Mouse (Mus musculus) gastrocnemius, adult 2 months (tissue): Measurements from ENCODE around the gene Hs2st1. TPM values are rescaled to one million over a fixed set of nuclear protein-coding genes. Genes with fewer than 3 reads are reported as not detected.

ENCODE experiments used
- DNase-seq: peaks from one replicate; pipeline ENCODE4 v3.0.0; 2022
- H3K27ac ChIP-seq: fragments of 200-600 bp; 2 replicates; pipeline ENCODE4 v1.8.1; 2022; ENCODE audit warnings: mild to moderate bottlenecking
- H3K4me3 ChIP-seq: fragments of 200-600 bp; 2 replicates; pipeline ENCODE4 v1.8.1; 2022; ENCODE audit warnings: mild to moderate bottlenecking, moderate library complexity
- CTCF ChIP-seq: fragments of 200-600 bp; IDR thresholded peaks from 2 replicates; pipeline ENCODE4 v1.8.1; 2022; ENCODE audit warnings: antibody characterized with exemption, mild to moderate bottlenecking, moderate library complexity
- intact Hi-C: fragments of 180-260 bp; cut with DNase I; formaldehyde crosslinking; loops from one replicate; pipeline ENCODE4 v1.15.1; 2025
- total RNA-seq, 2 experiments: library from RNA; stranded (reverse); gene quantifications; 2 replicates each; pipeline ENCODE4 v1.2.3; 2021

The Hs2st1 gene
- total RNA-seq, 2 experiments from 2014 or later, result 12.8 to 14.8 TPM

- no peak overlapping the region for H3K4me3 ChIP-seq
- TF ChIP-seq CTCF, result no peak
- intact Hi-C loops, result no loop called here
- H3K27ac ChIP-seq, result no peak overlapping the region
- no peak for DNase-seq
Observed at GRCm38 (mm10) chr3:144408953-144409352, 161.0 kb downstream of the Hs2st1 start.

DNA sequence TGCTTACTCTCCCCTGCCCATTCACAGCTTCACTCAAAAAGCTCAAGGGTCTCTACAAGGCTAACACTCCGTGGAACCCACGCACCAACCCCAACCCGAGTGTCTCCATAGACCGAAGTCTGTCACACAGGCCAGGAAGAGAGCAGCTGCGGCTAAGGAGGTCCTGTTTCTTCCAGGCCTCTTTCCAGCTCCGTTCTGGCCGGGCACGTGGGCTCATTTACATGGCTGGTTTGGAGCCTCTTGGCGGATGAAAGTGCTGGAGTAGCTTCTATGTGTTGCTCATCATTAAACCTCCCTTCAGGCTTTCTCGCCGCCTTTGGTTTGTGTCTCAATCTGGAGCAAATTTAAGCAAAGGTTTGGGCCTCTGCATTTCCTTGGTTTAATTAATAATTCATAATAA is 164.7 kb downstream of the Hs2st1 start:
- no peak for TF ChIP-seq CTCF
- Histone ChIP-seq H3K4me3 (no peak overlapping the region), H3K27ac (no peak overlapping the region)
- DNase-seq, result peak; percentile 62
- intact Hi-C loops, result no loop called here

DNA sequence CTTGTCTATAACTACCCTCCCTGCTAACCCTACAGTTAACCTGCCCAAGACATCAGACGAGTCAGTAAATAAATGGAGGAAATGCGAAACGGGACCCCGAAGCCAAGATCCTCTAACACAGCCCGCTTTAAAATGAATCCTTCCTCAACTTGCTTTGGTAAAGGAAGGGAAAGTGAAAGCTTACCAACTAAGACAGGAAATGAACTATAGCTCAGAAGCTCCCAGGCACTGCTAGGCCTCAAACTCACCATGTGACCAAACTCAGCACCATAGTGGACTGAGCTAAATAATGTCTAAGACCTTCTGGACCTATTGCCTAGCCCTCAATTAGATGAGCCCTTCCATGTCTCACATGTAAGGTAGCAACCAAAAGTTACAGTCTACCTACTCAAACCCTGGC is 168.7 kb downstream of the Hs2st1 start:
- no peak for DNase-seq
- H3K4me3 ChIP-seq, result no peak overlapping the region
- intact Hi-C loops, result no loop called here
- no peak for TF ChIP-seq CTCF
- no peak overlapping the region for H3K27ac ChIP-seq

DNA sequence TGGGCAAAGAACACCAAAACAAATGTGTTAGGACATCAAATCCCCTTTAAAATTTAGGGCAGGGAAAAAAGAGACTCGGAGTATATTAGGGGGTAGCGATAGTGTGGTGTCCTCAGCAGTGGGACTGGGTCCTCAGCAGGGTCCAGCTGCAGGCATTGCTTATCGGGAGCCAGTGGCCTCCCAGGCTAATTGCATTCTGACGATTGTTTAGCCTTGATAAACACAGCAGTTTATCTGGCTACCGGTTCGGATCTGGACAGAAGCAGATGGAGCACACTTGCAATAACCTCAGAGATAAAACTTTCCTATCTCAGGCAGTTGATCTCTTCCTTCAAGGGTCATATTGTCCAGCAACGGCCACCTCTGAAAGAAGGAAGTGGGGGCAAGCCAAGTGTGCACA is 169.1 kb downstream of the Hs2st1 start:
- intact Hi-C loops, result no loop called here
- DNase-seq, result no peak
- Histone ChIP-seq H3K27ac (no peak overlapping the region), H3K4me3 (no peak overlapping the region)
- no peak for TF ChIP-seq CTCF

GRCm38 (mm10) chr3:144400374-144400773 is 169.6 kb downstream of the Hs2st1 start:
- intact Hi-C loops, result no loop called here
- DNase-seq, result no peak
- Histone ChIP-seq H3K27ac (no peak overlapping the region), H3K4me3 (no peak overlapping the region)
- no peak for TF ChIP-seq CTCF

DNA sequence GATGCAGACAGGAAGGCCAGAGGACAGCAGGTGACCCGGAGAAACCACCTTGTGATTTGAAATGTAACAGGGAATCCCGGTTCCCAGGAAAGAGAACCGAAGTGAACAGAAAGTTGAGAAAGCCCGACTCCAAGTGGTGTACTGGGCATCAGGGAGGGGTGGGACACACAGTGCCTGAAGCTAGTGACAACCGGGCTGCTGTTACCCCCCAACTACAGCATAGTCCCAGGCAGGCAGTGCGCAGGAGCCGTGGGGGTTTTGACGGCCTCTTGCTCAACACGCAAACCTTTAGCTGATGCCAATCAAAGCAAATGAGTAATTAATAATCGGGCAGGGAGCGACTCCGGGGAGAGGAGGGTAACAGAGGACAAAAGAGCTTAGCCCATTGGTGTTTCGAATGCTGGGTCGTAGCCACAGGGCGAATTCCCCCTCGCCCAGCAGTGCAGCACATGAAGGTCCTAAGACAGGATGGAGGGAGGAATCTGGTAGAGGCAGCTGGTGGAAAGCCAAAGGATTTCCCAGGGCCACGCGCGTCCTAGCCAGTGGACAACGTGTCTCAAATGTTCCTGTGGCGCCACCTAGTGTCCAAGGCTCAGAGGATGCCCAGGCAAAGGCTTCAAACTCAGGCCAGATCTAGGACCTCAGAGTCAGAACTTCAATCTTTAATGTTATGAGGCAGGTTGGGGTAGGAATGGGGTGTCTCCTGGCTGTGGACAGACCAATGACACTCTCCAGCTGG is 170.5 kb downstream of the Hs2st1 start:
- no peak overlapping the region for H3K27ac ChIP-seq
- peak overlapping the region; percentile 52 for H3K4me3 ChIP-seq
- DNase-seq, result peak; percentile 88
- TF ChIP-seq CTCF, result peak; percentile 88
- intact Hi-C loops, result loop anchor here (2.0 kb wide), 1 partner anchor 37 kb away; no protein-coding TSS in a partner anchor

DNA sequence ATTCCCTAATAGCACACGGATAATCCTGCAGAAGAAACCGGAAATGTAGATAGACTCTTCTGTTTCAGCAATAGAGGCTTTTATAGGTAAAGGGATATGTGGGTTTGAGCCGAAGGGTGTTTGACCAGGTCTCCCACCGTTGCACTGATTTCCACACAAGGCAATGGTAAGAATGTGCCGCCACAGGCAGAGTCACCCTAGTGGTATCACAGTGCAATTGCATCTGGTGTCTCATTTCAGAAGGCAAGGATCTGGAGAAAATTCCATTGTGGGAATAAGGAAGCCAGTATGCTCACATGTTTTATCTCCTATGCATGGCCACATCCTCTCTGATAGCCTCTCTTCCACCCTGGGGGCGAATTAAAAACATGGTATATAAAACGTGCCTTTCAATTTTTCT is 171.8 kb downstream of the Hs2st1 start:
- no peak overlapping the region for H3K27ac ChIP-seq
- no peak for DNase-seq
- intact Hi-C loops, result loop anchor here (2.0 kb wide), 1 partner anchor 35 kb away; no protein-coding TSS in a partner anchor
- H3K4me3 ChIP-seq, result no peak overlapping the region
- peak; percentile 33 for TF ChIP-seq CTCF

DNA sequence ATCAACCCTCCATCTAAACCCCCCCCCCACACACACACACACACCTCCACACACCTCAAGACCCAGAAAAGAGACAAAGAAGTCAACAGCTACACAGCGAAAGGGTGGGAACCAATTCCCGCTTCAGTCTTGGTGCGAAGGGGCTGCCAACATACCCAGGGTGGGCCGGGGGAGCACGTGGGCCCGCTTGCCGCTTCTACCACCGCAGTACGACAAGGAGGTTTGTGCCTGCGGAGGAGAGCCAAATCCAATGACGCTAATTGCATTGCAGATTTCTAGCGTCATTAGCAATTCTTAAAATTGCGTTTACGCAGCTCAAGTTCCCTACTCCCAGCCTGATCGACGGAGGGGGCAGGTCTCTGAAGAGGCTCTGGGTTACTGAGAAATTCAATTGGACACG is 173.5 kb downstream of the Hs2st1 start:
- TF ChIP-seq CTCF, result no peak
- H3K4me3 ChIP-seq, result no peak overlapping the region
- intact Hi-C loops, result no loop called here
- DNase-seq, result no peak
- H3K27ac ChIP-seq, result no peak overlapping the region

- intact Hi-C loops, result no loop called here
- Histone ChIP-seq H3K4me3 (no peak overlapping the region), H3K27ac (no peak overlapping the region)
- DNase-seq, result no peak
- TF ChIP-seq CTCF, result no peak
Observed at GRCm38 (mm10) chr3:144394454-144394943, 175.5 kb downstream of the Hs2st1 start.

DNA sequence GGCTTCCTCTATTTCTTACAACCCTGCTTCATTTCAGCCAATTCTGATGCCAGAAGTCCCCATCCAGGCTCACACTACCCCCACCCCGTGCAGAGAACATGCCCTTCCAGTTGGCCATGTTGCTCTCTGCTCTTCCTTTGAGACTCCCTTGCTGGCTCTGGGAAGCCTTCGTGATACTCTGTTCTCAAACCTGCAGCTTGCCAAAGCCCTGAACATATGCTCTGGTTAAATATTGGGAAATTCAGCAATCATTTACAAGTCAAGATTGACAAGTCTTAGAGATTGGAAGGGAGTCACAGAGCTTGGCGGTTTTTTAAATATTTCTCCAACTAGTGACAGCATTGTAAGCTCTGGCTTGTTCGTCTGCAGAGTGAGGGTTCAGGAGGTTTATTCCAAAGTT is 183.5 kb downstream of the Hs2st1 start:
- H3K27ac ChIP-seq, result no peak overlapping the region
- no peak overlapping the region for H3K4me3 ChIP-seq
- no peak for TF ChIP-seq CTCF
- intact Hi-C loops, result no loop called here
- no peak for DNase-seq

DNA sequence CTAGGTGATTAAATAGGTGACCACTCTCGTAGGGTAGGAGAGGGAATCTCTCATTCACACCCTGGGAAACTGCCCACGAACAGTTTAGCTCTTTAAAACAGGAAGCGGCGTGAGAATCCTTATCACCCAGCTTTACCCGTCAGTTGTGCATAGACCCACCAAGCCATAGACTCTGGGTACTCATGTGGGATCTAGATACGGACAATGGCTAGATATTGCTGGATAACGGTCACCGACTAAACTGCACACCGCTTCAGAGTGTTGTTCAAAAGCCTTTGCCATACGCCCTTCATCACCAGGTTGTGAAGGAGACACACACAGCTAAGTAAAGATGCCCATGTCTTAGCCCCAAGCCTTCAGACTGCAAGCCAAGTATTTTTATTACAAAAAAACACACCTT is 185.3 kb downstream of the Hs2st1 start:
- no peak overlapping the region for H3K4me3 ChIP-seq
- H3K27ac ChIP-seq, result no peak overlapping the region
- intact Hi-C loops, result loop anchor here (5.0 kb wide), 1 partner anchor 787 kb away; no protein-coding TSS in a partner anchor
- no peak for TF ChIP-seq CTCF
- no peak for DNase-seq

GRCm38 (mm10) chr3:144381431-144381980 is 188.5 kb downstream of the Hs2st1 start:
- TF ChIP-seq CTCF, result no peak
- Histone ChIP-seq H3K27ac (no peak overlapping the region), H3K4me3 (peak overlapping the region; percentile 66)
- intact Hi-C loops, result loop anchor here (2.0 to 5.0 kb wide), 2 partner anchors 19 to 784 kb away; no protein-coding TSS in a partner anchor
- DNase-seq, result no peak

DNA sequence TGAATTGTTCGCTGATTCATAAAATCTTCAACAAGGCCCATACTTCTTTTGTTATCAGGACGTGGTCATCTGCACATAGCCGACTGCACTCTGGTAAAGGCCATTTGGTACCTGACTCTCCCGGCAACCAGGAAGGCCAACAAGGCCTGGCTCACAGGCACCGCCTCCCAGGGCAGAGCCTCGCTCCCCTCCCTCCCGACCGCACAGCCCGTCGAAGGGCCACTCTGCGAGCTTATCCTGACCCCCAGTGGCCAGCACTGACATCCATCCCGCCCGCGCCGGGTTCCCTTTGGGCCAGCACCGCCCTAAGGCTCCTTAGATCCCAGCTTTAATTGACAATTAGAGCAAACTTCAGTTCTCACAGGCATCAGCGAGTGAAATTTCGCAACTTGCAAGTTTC is 189.1 kb downstream of the Hs2st1 start:
- intact Hi-C loops, result loop anchor here (2.0 to 5.0 kb wide), 2 partner anchors 18 to 784 kb away; no protein-coding TSS in a partner anchor
- DNase-seq, result peak; percentile 88
- H3K4me3 ChIP-seq, result peak overlapping the region; percentile 66
- H3K27ac ChIP-seq, result peak overlapping the region; percentile 31; the same call in 1 of the 2 replicates
- TF ChIP-seq CTCF, result peak; percentile 78
